Mouse (Mus musculus) heart, embryonic 14.5 days (tissue): ENCODE measurements around the gene Gm8720. TPM values are rescaled to one million over a fixed set of nuclear protein-coding genes. Genes with fewer than 3 reads are reported as not detected.
"Not testable (repeated sequence)": the region's sequence is repeated elsewhere in the genome, so short reads cannot be mapped to it uniquely, and the experiment has no call there.

ENCODE experiments used
- ATAC-seq: fragments of 200-750 bp; cut with Nextera tagmentation; 2 replicates; pipeline ENCODE4 v1.8.0; 2017; ENCODE audit warnings: low read depth, moderate TSS enrichment; ENCODE audit not compliant: insufficient number of reproducible peaks, insufficient read depth, low FRiP score
- H3K27ac ChIP-seq, 2 experiments: fragments of 200-500 bp in 1 of 2; fragments of 300-500 bp in 1 of 2; sonication (generic) in 1 of 2; replicated peaks in 1 of 2; 2 replicates each; pipeline ENCODE4 v1.5.1; 2012 to 2014; ENCODE audit warnings: low read depth in 2 of 2, low read length in 2 of 2, control low read depth in 1 of 2, mild to moderate bottlenecking in 1 of 2, mixed read lengths in 1 of 2; ENCODE audit not compliant: control insufficient read depth in 1 of 2, insufficient read depth in 1 of 2
- H3K27me3 ChIP-seq: fragments of 300-500 bp; sonication (generic); 2 replicates; pipeline ENCODE4 v1.6.1; 2014; ENCODE audit warnings: mild to moderate bottlenecking, low read length, control low read depth; ENCODE audit not compliant: control insufficient read depth, insufficient read depth
- H3K36me3 ChIP-seq: fragments of 300-500 bp; sonication (generic); 2 replicates; pipeline ENCODE4 v1.6.1; 2014; ENCODE audit warnings: mild to moderate bottlenecking, control low read depth, low read length, mixed read lengths; ENCODE audit not compliant: control insufficient read depth, insufficient read depth
- H3K4me1 ChIP-seq, 2 experiments: fragments of 200-500 bp in 1 of 2; fragments of 300-500 bp in 1 of 2; sonication (generic) in 1 of 2; 2 replicates each; pipeline ENCODE4 v1.6.1; 2012 to 2014; ENCODE audit warnings: low read length in 2 of 2, control low read depth in 1 of 2, mixed read lengths in 1 of 2; ENCODE audit not compliant: control insufficient read depth in 2 of 2, insufficient read depth in 2 of 2
- H3K4me2 ChIP-seq: fragments of 300-500 bp; sonication (generic); 2 replicates; pipeline ENCODE4 v1.6.1; 2014; ENCODE audit warnings: mild to moderate bottlenecking, low read length
- H3K4me3 ChIP-seq, 2 experiments: fragments of 200-500 bp in 1 of 2; fragments of 300-500 bp in 1 of 2; sonication (generic) in 1 of 2; 2 replicates each; pipeline ENCODE4 v1.5.1; 2012 to 2014; ENCODE audit warnings: low read length in 2 of 2, mild to moderate bottlenecking in 2 of 2, control low read depth in 1 of 2, low read depth in 1 of 2, moderate library complexity in 1 of 2; ENCODE audit not compliant: control insufficient read depth in 1 of 2, insufficient read depth in 1 of 2
- H3K9ac ChIP-seq: fragments of 300-500 bp; sonication (generic); 2 replicates; pipeline ENCODE4 v1.6.1; 2014; ENCODE audit warnings: mild to moderate bottlenecking, low read length
- H3K9me3 ChIP-seq: fragments of 300-500 bp; sonication (generic); 2 replicates; pipeline ENCODE4 v1.6.1; 2016; ENCODE audit warnings: low read length, control low read depth; ENCODE audit not compliant: control insufficient read depth
- WGBS: fragments of 180-500 bp; shearing (Covaris S2); extraction: QIAGEN DNeasy Blood & Tissue Kit; methylation state at CpG from one replicate; pipeline ENCODE4 v1.1.7; 2014; 5-methylcytosine and 5-hydroxymethylcytosine counted together
- polyA plus RNA-seq: library from polyadenylated mRNA; unstranded; fragments of >200 nt; fragmentation: Nextera tagmentation; extraction: Ambion mirVana; gene quantifications from 2 replicates; pipeline ENCODE4 v1.2.1, GENCODE M21; 2014

Gm8720 gene
- not detected in 2 replicates for polyA plus RNA-seq

GRCm38 (mm10) chr7:23067356-23067755 is at the start of gene Gm8720:
Gm8720 (minus strand) TSS chr7:23067456.
- WGBS = no CpG with 5 or more reads among the region's 1 CpGs
- not testable (repeated sequence) for H3K36me3 ChIP-seq, H3K9me3 ChIP-seq, H3K4me3 ChIP-seq, H3K4me1 ChIP-seq, H3K4me2 ChIP-seq, ATAC-seq, H3K9ac ChIP-seq, H3K27ac ChIP-seq, H3K27me3 ChIP-seq

DNA sequence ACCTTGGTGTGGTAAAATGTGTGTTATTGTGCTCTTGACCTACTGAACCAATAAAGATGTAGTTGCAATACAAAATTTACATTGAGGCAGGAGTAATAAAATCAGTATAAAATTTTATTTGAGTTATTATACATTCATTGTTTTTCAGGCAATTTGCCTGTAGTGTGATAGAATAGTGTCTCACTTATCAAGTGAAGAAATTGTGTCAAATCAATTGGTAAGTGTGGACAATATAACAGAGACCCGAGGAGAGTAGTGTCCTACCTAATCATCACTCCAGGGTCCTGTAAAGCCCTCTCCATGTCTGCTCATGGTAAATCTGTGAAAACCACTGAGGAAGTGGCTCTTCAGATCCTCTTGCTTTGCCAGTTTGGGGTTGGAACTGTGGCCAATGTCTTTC is 12.0 kb downstream of the Gm8720 start, which contains the start of gene Vmn1r163:
Gene Vmn1r163 (plus strand): TSS at position 301 of the 400 bp plus-strand sequence.
- WGBS = no CpG with 5 or more reads among the region's 1 CpGs
- not testable (repeated sequence) for ATAC-seq

DNA sequence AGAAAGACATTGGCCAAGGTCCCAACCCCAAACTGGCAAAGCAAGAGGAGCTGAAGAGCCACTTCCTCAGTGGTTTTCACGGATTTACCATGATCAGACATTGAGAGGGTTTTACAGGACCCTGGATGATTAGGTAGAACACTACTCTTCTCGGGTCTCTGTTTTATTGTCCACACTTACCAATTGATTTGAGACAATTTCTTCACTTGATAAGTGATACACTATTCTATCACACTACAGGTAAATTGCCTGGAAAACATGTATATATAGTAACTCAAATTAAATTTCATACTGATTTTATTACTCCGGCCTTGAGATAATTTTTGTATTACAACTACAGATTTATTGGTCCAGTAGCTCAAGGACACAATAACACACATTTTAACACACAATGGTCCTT is 47.4 kb downstream of the Gm8720 start, which contains the start of gene Gm4216:
Gene Gm4216 (minus strand): TSS at position 101 of the 400 bp plus-strand sequence.
- no CpG with 5 or more reads among the region's 3 CpGs for WGBS
- H3K27me3 ChIP-seq, H3K4me3 ChIP-seq, H3K9ac ChIP-seq, H3K36me3 ChIP-seq, ATAC-seq, H3K9me3 ChIP-seq, H3K4me1 ChIP-seq, H3K4me2 ChIP-seq, H3K27ac ChIP-seq: not testable (repeated sequence)

More for the DNA sequence above, 12.0 kb downstream of the Gm8720 start, which contains the start of gene Vmn1r163:
- H3K27ac ChIP-seq, H3K4me2 ChIP-seq, H3K36me3 ChIP-seq, H3K27me3 ChIP-seq, H3K4me1 ChIP-seq, H3K9ac ChIP-seq, H3K4me3 ChIP-seq, H3K9me3 ChIP-seq: not testable (repeated sequence)

Other genes with a start within 250 kb of the Gm8720 start
- not detected in 2 replicates for gene Vmn1r159, start 223.9 kb downstream of the Gm8720 start, polyA plus RNA-seq
- not detected in 2 replicates for gene Vmn1r160, start 196.2 kb downstream of the Gm8720 start, polyA plus RNA-seq
- not detected in 2 replicates for gene Gm4214, start 82.8 kb downstream of the Gm8720 start, polyA plus RNA-seq
- not detected in 2 replicates for gene Gm4216, start 47.5 kb downstream of the Gm8720 start, polyA plus RNA-seq
- not detected in 2 replicates for gene Vmn1r163, start 11.9 kb downstream of the Gm8720 start, polyA plus RNA-seq
- gene Gm10662, start 77.0 kb upstream of the Gm8720 start, polyA plus RNA-seq = not detected in 2 replicates
- not detected in 2 replicates for gene Vmn1r165, start 149.9 kb upstream of the Gm8720 start, polyA plus RNA-seq
- not detected in 2 replicates for gene Vmn1r166, start 184.2 kb upstream of the Gm8720 start, polyA plus RNA-seq
- not detected in 2 replicates for gene Gm6902, start 211.4 kb upstream of the Gm8720 start, polyA plus RNA-seq
- not detected in 2 replicates for gene Nlrp4e, start 233.7 kb upstream of the Gm8720 start, polyA plus RNA-seq